Mouse (Mus musculus): ENCODE results near the gene Nol9.

GRCm38 (mm10) chr4:152074548-152074947 lies 35.4 kb downstream of the Nol9 start:
- TF ChIP-seq POLR2A (IDR thresholded peaks at IDR 0.05; ENCODE audit: low read depth, low read length) (no peak), CTCF (IDR thresholded peaks at IDR 0.05; ENCODE audit: borderline replicate concordance, insufficient read depth, low read length) (no peak)

Data from embryonic fibroblast, embryonic 13.5 days (primary cell).